Mouse (Mus musculus) myocyte (in vitro differentiated cells): Measurements from ENCODE around the gene Rhbdf1.

Experiments
- MAX ChIP-seq: IDR thresholded peaks from one replicate; pipeline ENCODE4 v1.6.1; 2011; ENCODE audit warnings: low read depth, mild to moderate bottlenecking, control low read depth
- MYOD1 ChIP-seq, 3 experiments: IDR thresholded peaks; one replicate each; pipeline ENCODE4 v1.6.1; 2011; ENCODE audit warnings: control low read depth in 2 of 3, low read depth in 2 of 3, mild to moderate bottlenecking in 2 of 3, moderate library complexity in 1 of 3; ENCODE audit not compliant: insufficient read length in 2 of 3, control insufficient read depth in 1 of 3
- MYOG ChIP-seq, 3 experiments: IDR thresholded peaks; one replicate each; pipeline ENCODE4 v1.6.1; 2011; ENCODE audit warnings: control low read depth in 2 of 3, low read depth in 2 of 3, mild to moderate bottlenecking in 2 of 3; ENCODE audit not compliant: insufficient read length in 2 of 3, control insufficient read depth in 1 of 3, insufficient read depth in 1 of 3
- POLR2A ChIP-seq: IDR thresholded peaks from one replicate; pipeline ENCODE4 v1.6.1; 2011; ENCODE audit warnings: low read depth, mild to moderate bottlenecking, control low read depth, moderate library complexity; ENCODE audit not compliant: insufficient read length
- POLR2AphosphoS2 ChIP-seq: IDR thresholded peaks from one replicate; pipeline ENCODE4 v1.6.1; 2011; ENCODE audit warnings: low read depth, control low read depth; ENCODE audit not compliant: insufficient read length
- REST ChIP-seq: IDR thresholded peaks from one replicate; pipeline ENCODE4 v1.6.1; 2011; ENCODE audit warnings: mild to moderate bottlenecking, control low read depth, moderate library complexity; ENCODE audit not compliant: insufficient read depth, insufficient read length
- SRF ChIP-seq: IDR thresholded peaks from one replicate; pipeline ENCODE4 v1.6.1; 2011; ENCODE audit warnings: low read depth; ENCODE audit not compliant: control insufficient read depth, insufficient read length
- TCF12 ChIP-seq: IDR thresholded peaks from one replicate; pipeline ENCODE4 v1.6.1; 2011; ENCODE audit warnings: mild to moderate bottlenecking, control low read depth; ENCODE audit not compliant: poor library complexity, insufficient read depth, severe bottlenecking
- USF1 ChIP-seq: IDR thresholded peaks from one replicate; pipeline ENCODE4 v1.6.1; 2011; ENCODE audit warnings: low read depth, mild to moderate bottlenecking, control low read depth, moderate library complexity

GRCm38 (mm10) chr11:32218501-32219050, 3.5 kb downstream of the Rhbdf1 start:
- TF ChIP-seq POLR2A = no peak
- TF ChIP-seq REST = no peak
- no peak for TF ChIP-seq TCF12
- no peak for TF ChIP-seq USF1
- TF ChIP-seq SRF = no peak
- no peak for TF ChIP-seq MYOD1 (IDR thresholded peaks at IDR 0.05; ENCODE audit: control insufficient read depth in 1 of 3, insufficient read length in 2 of 3, low read depth in 2 of 3)
- no peak for TF ChIP-seq MAX
- TF ChIP-seq MYOG (IDR thresholded peaks at IDR 0.05; ENCODE audit: control insufficient read depth in 1 of 3, insufficient read depth in 1 of 3, insufficient read length in 2 of 3, low read depth in 2 of 3) = no peak
- TF ChIP-seq POLR2AphosphoS2 = no peak
